Mouse (Mus musculus) splenic B cell, adult 2 months (primary cell): ENCODE measurements around the gene Gp9.

Experiments used
- DNase-seq: peaks from one replicate; pipeline ENCODE4 v3.0.0-alpha.2; 2011; ENCODE audit warnings: low read depth, low spot score
- H3K27me3 ChIP-seq: 2 replicates; pipeline ENCODE4 v1.6.1; 2012; ENCODE audit warnings: mild to moderate bottlenecking, low read length, moderate library complexity, mixed read lengths; ENCODE audit not compliant: control insufficient read depth, poor library complexity, insufficient read depth, severe bottlenecking
- H3K36me3 ChIP-seq: 2 replicates; pipeline ENCODE4 v1.6.1; 2012; ENCODE audit warnings: mild to moderate bottlenecking, low read length, moderate library complexity, mixed read lengths; ENCODE audit not compliant: control insufficient read depth, poor library complexity, insufficient read depth, severe bottlenecking

Gene Gp9

DNA sequence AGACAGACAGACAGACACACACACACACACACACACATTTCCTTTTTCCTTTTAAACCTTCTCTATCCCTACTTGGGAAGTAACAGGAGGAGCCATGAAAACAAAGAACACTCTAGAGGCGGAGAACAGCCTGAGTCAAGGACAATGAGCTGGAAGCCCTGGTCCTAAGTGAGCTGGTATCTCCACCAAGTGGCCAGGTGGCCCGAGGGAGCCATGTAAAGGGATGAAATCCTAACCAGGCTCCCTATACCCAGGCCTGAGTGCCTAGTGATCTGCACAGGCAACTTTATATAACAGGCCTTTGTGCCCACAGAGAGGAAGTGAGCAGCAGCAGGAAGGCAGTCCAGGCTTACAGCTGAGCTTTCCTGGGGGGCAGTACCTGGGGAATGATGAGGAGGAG lies 29.0 kb downstream of the Gp9 start:
- Histone ChIP-seq H3K27me3 (no peaks in the 10 kb centered on the region), H3K36me3 (no peaks in the 10 kb centered on the region; the same call in 1 of the 2 replicates)
- peak; percentile 22 for DNase-seq

DNA sequence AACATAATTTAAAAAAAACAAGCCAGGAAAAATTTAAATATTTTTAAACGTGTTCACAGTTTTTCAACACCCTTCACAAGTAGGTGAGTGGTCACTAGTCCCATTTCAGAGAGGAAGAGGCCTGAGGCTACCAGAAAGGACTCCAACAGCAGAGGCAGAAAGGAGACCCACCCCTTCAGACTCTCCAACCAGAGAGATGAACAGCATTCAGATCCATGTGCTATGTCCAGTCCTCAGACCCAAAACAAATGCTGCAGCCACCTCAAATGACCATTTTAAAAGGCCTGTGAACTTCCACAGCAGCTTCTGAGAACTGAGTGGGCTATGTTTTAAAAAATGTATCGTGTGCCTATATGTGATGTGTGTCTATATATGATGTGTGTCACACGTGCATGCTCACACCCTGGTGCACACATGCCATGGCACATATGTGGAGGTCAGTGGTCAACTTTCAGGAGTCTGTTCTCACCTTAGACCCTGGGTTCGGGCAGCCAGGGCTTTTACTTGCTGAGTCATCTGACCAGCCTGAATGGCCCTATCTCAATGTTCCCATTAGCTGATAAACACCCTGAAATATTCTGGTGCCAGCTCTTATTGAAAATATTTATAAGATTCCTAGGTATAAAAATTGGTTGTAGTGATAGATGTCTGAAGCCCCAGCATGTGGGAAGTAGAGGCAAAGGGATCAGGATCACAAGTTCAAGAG lies 30.0 kb downstream of the Gp9 start:
- DNase-seq, result no peak

DNA sequence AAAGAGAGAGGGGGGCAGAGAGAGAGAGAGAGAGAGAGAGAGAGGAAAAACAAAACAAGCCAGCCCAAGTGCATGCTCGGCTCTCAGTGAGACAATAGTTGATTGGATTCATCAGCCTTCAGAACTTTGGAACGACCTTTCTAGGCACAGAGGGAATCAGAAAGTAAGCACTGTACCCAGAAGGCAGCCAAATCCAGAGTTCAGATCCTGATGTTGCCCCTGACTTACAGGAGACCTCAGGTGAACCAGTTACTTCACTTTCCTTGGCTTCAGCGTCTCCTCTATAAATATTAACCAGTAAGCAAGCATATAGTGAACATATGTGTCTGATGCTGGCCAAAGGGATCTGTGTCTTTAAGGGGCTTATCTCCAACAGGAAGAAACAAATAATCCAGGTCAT lies 30.6 kb downstream of the Gp9 start:
- no peak for DNase-seq
- no peaks in the 10 kb centered on the region for H3K27me3 ChIP-seq
- no peaks in the 10 kb centered on the region; the same call in 1 of the 2 replicates for H3K36me3 ChIP-seq

More for the DNA sequence above, 30.0 kb downstream of the Gp9 start:
- Histone ChIP-seq H3K36me3 (no peaks in the 10 kb centered on the region; the same call in 1 of the 2 replicates), H3K27me3 (no peaks in the 10 kb centered on the region)

DNA sequence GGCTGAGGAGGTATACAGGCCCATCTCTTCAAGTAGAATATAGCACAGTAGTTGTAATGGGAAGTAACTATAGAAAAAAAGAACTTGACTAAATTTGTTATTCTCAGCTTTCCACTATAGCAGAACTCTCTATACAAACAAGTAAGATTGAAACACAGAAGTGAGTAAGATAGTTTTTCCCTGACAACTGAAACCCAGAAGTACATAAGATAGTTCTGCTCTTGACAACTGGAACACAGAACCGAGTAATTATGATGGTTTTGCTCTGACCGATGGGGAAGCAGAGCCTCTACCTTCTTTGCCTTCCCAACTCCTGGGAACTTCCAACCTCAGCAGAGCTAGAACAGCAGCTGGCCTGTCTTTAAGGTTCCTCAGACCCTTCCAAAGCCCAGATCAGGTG lies 31.3 kb downstream of the Gp9 start:
- H3K27me3 ChIP-seq, result no peaks in the 10 kb centered on the region
- H3K36me3 ChIP-seq, result no peaks in the 10 kb centered on the region; the same call in 1 of the 2 replicates
- DNase-seq, result peak; percentile 68

DNA sequence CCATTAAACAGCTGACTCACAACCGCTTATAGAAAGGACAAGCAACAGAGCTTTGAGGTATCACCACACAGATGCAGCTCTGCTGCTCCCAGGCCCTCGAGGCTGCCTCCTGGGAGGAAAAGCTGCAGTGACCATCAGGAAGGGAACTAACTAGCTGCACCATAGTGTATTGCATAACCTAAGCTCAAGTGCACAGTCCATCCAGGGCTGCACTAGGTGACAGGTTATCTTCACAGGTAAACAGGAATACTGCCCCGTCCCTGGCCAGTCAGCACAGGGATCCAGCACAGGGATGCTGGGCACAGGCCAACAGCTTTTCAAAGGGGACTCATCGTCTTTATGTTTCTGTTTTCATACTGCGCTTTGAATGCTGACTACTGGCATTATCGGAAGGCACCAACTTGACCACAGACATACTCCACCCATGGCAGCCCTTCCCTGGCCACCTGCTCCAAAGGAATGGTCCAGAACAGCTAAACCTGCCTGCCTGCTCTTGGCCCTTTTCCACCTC lies 31.8 kb downstream of the Gp9 start:
- DNase-seq, result peak; percentile 14
- Histone ChIP-seq H3K36me3 (no peaks in the 10 kb centered on the region; the same call in 1 of the 2 replicates), H3K27me3 (no peaks in the 10 kb centered on the region)

DNA sequence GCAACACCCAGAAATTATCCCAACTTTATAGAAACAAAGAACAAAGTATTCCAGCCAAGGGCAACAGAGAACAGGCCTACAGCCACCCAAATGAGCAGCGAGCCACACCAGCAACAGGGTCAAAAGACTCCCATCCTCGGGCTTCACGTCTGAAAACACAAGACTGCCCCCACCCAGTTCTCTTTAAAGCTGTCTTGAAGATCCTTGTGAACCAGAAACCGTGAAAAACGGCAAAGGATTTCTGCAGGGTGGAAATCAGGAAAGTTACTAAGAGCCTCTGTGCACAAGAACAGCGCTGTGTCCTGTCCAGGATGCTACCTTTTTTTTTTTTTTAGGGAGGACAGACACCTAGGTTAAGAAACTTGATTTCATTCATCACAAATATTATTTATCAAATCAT lies 32.4 kb downstream of the Gp9 start:
- DNase-seq, result no peak
- Histone ChIP-seq H3K36me3 (no peaks in the 10 kb centered on the region), H3K27me3 (no peaks in the 10 kb centered on the region)

DNA sequence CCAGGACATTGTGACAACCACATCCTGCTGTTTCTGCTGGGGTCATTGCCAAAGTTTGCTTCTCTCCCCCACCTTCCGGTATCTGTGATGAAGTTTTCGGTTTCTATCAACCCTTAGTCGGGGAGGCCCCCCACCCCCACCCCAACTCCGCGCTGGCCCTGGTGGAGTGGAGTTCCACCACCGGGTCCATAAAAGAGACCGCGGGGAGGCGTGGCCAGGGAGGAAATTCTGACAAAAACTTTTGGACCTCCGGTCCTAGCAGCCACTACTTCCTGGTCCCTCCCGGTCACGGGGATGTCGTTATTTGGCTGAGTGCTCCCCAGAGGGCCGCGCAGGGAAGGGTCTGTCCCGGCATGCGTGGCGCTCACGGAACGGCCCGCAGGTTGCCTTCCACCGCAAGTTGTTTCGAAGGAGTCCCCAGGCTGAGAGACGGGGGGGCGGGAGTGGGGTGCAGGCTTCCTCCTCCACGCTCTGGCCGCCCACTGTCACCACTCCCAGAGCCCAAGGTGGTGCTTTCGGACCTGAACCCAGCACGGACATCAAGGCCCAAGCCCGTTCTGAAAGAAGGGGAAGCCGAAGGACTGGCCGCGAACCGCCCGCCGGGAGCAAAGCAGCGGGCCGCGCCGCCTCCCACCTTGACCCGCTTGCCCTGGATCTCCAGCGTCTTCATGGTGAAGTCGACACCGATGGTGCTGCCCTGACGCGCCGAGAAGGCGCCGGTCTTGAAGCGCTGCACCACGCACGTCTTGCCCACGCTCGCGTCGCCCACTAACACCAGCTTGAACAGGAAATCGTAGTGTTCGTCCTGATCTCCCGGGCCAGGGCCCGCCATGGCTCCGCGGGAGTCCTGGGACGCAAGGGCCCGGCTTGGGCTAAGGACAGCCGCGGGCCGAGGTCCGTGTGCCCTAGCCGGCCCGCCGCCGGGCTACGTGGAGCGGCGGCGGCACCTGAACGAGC lies 33.1 kb downstream of the Gp9 start:
- peak; percentile 80 for DNase-seq
- no peaks in the 10 kb centered on the region for H3K27me3 ChIP-seq
- no peaks in the 10 kb centered on the region; the same call in 1 of the 2 replicates for H3K36me3 ChIP-seq

DNA sequence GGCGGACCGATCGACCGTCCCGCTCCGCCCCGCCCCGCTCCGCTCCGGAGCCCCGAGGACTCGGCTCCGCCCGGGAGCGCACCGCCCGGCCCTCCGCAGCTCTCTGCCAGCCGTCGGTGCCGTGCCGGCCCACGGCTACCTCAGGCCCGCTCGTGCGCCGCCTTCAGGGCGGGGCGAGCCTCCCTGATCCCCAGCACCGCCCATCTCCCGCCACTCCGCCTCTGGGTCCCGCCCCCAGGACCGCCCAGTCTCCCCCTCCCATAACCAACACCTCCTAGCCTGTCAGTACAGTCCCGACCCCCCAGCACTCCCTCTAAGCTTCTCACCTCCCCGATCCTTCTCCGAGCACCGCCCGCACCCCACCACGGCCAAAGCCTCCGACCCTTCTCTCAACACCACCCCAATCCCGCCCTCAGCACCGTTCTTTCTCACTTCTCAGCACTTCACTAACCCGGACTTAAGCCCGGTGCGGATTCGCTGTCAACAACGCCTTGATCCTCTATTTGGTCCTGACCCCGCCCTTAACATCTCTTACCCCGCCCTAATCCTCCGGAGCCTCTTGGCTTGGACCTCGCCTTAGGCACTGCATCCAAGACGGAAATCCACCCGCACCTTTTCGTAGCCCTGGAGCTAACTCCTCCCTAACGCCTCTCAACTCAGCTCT lies 33.9 kb downstream of the Gp9 start, which contains the start of gene Rab43:
Gene Rab43 (minus strand): TSS at position 490 of the 664 bp plus-strand sequence.
- Histone ChIP-seq H3K27me3 (no peaks in the 10 kb centered on the region), H3K36me3 (no peaks in the 10 kb centered on the region; the same call in 1 of the 2 replicates)
- peak; percentile 89 for DNase-seq

DNA sequence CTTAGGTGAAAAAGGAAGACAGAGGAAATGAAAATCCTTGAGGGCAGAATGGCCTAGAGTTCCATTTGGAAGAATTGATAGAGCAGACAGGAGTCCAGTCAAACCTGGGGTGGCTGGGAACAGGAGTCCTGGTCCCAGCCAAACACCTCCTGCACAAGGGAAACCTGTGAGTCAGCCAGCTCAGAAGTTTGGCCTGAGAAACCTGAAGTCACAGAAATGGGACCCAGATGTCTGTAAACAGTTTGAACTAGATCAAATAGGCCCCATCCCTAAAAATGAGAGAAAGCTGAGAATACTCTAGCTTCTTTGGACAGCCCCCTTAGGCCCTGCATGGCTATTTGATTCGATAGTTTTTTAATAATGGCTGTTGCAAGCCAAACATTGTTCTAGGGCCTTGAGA lies 34.8 kb downstream of the Gp9 start:
- no peaks in the 10 kb centered on the region; the same call in 1 of the 2 replicates for H3K27me3 ChIP-seq
- H3K36me3 ChIP-seq, result peaks cover 2% of the 10 kb centered on the region; the same call in 1 of the 2 replicates
- DNase-seq, result no peak

DNA sequence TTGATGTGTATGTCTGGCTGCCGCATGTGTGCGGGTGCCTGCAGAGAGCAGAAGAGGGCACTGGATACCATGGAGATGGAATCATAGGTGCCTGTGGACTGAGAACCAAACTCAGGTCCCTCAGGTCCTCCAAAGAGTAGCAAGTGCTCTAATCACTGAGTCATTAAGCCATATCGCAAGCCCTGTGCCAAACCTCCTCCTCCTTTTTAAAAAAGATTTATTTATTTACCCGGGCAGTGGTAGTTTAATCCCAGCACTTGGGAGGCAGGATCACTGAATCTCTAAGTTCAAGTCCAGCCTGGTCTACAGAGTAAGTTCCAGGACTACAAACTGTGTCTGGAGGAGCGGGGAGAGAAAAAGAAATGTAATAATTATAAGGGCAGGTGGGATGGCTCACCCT lies 36.6 kb downstream of the Gp9 start:
- peaks cover 3% of the 10 kb centered on the region; the same call in 1 of the 2 replicates for H3K36me3 ChIP-seq
- no peaks in the 10 kb centered on the region; the same call in 1 of the 2 replicates for H3K27me3 ChIP-seq
- DNase-seq, result no peak

DNA sequence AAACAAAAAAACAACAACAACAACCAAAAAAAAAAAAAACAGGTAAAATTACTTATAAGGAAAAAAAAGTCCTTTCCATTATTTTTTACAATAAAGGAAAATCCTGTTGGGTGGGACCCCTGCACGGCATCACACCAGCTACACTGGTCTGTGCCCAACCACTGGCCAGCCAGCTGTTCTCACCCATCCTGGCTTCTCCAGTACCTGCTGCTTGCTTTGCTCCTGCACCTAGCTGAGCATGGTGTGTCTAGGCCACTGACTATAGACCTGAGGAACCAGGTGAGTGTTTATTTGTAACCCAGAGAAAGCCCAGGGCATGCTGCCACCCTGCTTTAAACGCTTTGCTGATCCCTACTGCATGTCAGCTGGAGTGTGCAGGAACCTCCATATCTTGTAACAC lies 42.5 kb downstream of the Gp9 start:
- no peak for DNase-seq
- no peaks in the 10 kb centered on the region; the same call in 1 of the 2 replicates for H3K27me3 ChIP-seq
- H3K36me3 ChIP-seq, result peaks cover 19% of the 10 kb centered on the region
